Mouse (Mus musculus): Measurements from ENCODE around the gene Abcd3.

- TF ChIP-seq POLR2A (IDR thresholded peaks at IDR 0.05; ENCODE audit: control insufficient read depth, low read depth, low read length) (no peak), CTCF (IDR thresholded peaks at IDR 0.05; ENCODE audit: control insufficient read depth, insufficient read depth, insufficient replicate concordance, low read depth, low read length) (no peak)
Observed at GRCm38 (mm10) chr3:121718679-121719078, 96.4 kb downstream of the Abcd3 start.
